Mouse (Mus musculus) adrenal gland, postnatal 36 days (tissue): ENCODE data around the gene Traf3. TPM values are rescaled to one million over a fixed set of nuclear protein-coding genes. Genes with fewer than 3 reads are reported as not detected.
A peak's percentile ranks its signal among the peaks of the same experiment; 100 is the strongest.

Experiments used
- DNase-seq, 2 experiments: peaks; one replicate each; pipeline ENCODE4 v3.0.0; 2021; ENCODE audit warnings: mixed read lengths in 1 of 2
- total RNA-seq, 2 experiments: library from RNA; stranded (reverse); gene quantifications; 2 replicates each; pipeline ENCODE4 v1.2.3; 2021

The Traf3 gene
- total RNA-seq, 2 experiments from 2014 or later = 28.9 to 30.9 TPM

GRCm38 (mm10) chr12:111193331-111193730 lies 27.2 kb downstream of the Traf3 start:
- DNase-seq = no peak

GRCm38 (mm10) chr12:111196548-111196947 lies 30.4 kb downstream of the Traf3 start:
- DNase-seq = no peak

GRCm38 (mm10) chr12:111203076-111203475 lies 36.9 kb downstream of the Traf3 start:
- no peak for DNase-seq

- DNase-seq = no peak
These were observed 37.8 kb downstream of the Traf3 start for GRCm38 (mm10) chr12:111203945-111204344.

GRCm38 (mm10) chr12:111207641-111208040 lies 41.5 kb downstream of the Traf3 start:
- DNase-seq = no peak

GRCm38 (mm10) chr12:111211729-111212128 lies 45.6 kb downstream of the Traf3 start:
- no peak for DNase-seq

GRCm38 (mm10) chr12:111218867-111219266 lies 52.7 kb downstream of the Traf3 start:
- no peak for DNase-seq

- no peak for DNase-seq
These were observed 59.1 kb downstream of the Traf3 start for GRCm38 (mm10) chr12:111225197-111225780.

GRCm38 (mm10) chr12:111227410-111227809 lies 61.2 kb downstream of the Traf3 start:
- no peak for DNase-seq

- no peak for DNase-seq
These were observed 62.3 kb downstream of the Traf3 start for GRCm38 (mm10) chr12:111228488-111228887.

- DNase-seq = no peak
These were observed 64.6 kb downstream of the Traf3 start for GRCm38 (mm10) chr12:111230793-111231192.

- no peak for DNase-seq
These were observed 67.6 kb downstream of the Traf3 start for GRCm38 (mm10) chr12:111233798-111234197.

- no peak for DNase-seq
These were observed 68.2 kb downstream of the Traf3 start for GRCm38 (mm10) chr12:111234383-111234782.

GRCm38 (mm10) chr12:111235631-111236030 lies 69.5 kb downstream of the Traf3 start:
- no peak for DNase-seq

GRCm38 (mm10) chr12:111237611-111238188 lies 71.5 kb downstream of the Traf3 start:
- no peak for DNase-seq

GRCm38 (mm10) chr12:111238345-111238744 lies 72.2 kb downstream of the Traf3 start:
- no peak for DNase-seq

GRCm38 (mm10) chr12:111238778-111239177 lies 72.6 kb downstream of the Traf3 start:
- DNase-seq = peak; percentile 12 to 39

- DNase-seq = no peak
These were observed 73.8 kb downstream of the Traf3 start for GRCm38 (mm10) chr12:111239930-111240329.

GRCm38 (mm10) chr12:111241916-111242315 lies 75.7 kb downstream of the Traf3 start:
- no peak for DNase-seq

GRCm38 (mm10) chr12:111242346-111242745 lies 76.2 kb downstream of the Traf3 start:
- no peak for DNase-seq

- DNase-seq = no peak
These were observed 77.6 kb downstream of the Traf3 start for GRCm38 (mm10) chr12:111243733-111244132.

- DNase-seq = no peak
These were observed 78.9 kb downstream of the Traf3 start for GRCm38 (mm10) chr12:111245070-111245469.

GRCm38 (mm10) chr12:111246808-111247464 lies 80.8 kb downstream of the Traf3 start:
- no peak for DNase-seq

- no peak for DNase-seq
These were observed 82.9 kb downstream of the Traf3 start for GRCm38 (mm10) chr12:111249095-111249494.
